Mouse (Mus musculus): Measurements from ENCODE around the gene Abhd16a.

DNA sequence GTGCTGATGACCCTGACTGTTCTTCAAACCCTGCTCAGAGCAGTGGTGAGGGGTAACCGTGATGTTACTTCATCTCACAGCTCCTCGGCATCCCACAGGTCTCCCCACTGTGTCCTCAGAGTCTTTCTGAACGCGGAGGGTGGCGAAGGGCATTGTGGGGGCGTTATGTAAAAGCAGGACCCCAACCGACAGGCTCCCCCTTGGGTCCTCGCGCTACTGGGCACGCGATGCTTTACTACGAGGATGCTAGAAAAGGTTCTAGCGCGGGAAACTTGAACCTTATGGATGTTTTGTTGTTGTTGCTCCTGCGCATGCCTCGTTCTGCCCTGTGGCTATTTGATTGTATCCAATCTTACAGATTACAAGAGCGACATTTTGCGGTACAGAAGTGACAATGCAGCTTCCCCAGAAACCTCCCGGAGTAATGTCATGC, 32.8 kb downstream of the Abhd16a start, which contains the start of gene Csnk2b:
- TF ChIP-seq POLR2A (IDR thresholded peaks at IDR 0.05; ENCODE audit: insufficient read depth, low read depth, low read length), result no peak
- peak; percentile 40 for TF ChIP-seq CTCF (IDR thresholded peaks at IDR 0.05)
